Mouse (Mus musculus): ENCODE results near the gene Dnajc1.

DNA sequence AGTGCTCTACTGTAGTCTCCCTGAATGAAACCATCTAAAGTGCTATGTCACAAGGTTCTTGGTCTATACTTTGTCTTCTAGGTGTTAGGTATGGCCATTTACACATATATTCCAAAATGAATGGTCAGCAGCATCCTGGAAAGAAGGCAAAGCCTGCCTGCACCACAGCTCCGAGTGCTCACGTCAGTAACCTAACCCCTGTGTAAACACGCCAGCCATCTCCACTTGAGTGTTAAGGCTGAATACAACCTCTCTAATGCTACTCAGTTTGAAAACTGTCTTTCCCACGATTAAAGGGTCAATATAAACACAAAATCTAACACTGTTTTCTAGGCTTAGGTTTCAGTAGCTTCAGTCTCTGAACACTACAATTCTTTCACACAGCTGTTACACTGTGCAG, 161.5 kb downstream of the Dnajc1 start:
- no peak for TF ChIP-seq CTCF (IDR thresholded peaks at IDR 0.05; ENCODE audit: low read depth)
- TF ChIP-seq EP300 (optimal IDR thresholded peaks at IDR 0.05), result no peak

Measured in stomach, postnatal 0 days (tissue).